Mouse (Mus musculus) midbrain, embryonic 10.5 days (tissue): Measurements from ENCODE around the gene Krtap11-1. TPM values are rescaled to one million over a fixed set of nuclear protein-coding genes. Genes with fewer than 3 reads are reported as not detected.

ENCODE experiments used
- DNase-seq: peaks from one replicate; pipeline ENCODE4 v3.0.0-alpha.2; 2017; ENCODE audit warnings: low spot score
- H3K27ac ChIP-seq: fragments of 300-500 bp; sonication (generic); replicated peaks from 2 replicates; pipeline ENCODE4 v1.5.1; 2016; ENCODE audit warnings: mild to moderate bottlenecking
- H3K27me3 ChIP-seq: fragments of 300-500 bp; sonication (generic); 2 replicates; pipeline ENCODE4 v1.6.1; 2016; ENCODE audit warnings: low read depth, mild to moderate bottlenecking; ENCODE audit not compliant: poor library complexity, severe bottlenecking
- H3K36me3 ChIP-seq: fragments of 300-500 bp; sonication (generic); 2 replicates; pipeline ENCODE4 v1.6.1; 2016; ENCODE audit warnings: mild to moderate bottlenecking, moderate library complexity
- H3K4me1 ChIP-seq: fragments of 300-500 bp; sonication (generic); 2 replicates; pipeline ENCODE4 v1.6.1; 2016
- H3K4me3 ChIP-seq: fragments of 300-500 bp; sonication (generic); 2 replicates; pipeline ENCODE4 v1.5.1; 2016; ENCODE audit warnings: mild to moderate bottlenecking, moderate library complexity
- H3K9me3 ChIP-seq: fragments of 300-500 bp; sonication (generic); replicated peaks from 2 replicates; pipeline ENCODE4 v1.6.1; 2016; ENCODE audit warnings: mild to moderate bottlenecking
- WGBS: fragments of 180-500 bp; shearing (Covaris S2); methylation state at CpG from one replicate; pipeline ENCODE4 v1.1.7; 2016; 5-methylcytosine and 5-hydroxymethylcytosine counted together
- polyA plus RNA-seq: library from polyadenylated mRNA; unstranded; fragments of >200 nt; fragmentation: Nextera tagmentation; extraction: Ambion mirVana; gene quantifications from 2 replicates; pipeline ENCODE4 v1.2.1, GENCODE M21; 2016

Gene Krtap11-1
- polyA plus RNA-seq = not detected in 2 replicates

DNA sequence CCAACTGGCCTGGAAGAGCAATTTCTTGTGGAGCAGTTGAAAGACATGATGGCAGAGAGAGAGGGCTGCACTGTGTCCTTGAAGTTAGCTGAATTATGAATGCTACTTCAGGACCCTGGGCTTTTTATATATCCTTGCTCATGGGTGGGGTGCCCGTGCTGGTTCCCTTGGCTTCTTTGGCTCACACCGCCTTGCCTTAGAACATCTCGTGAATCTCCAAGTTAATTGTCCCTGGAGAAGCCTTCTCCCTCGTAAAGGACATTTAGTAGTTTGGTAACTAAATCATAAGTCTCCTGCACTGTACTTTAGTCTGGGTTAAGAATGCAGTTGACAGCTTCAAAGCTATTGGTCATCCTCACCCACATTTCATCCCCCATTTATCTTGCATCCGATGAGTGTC is at the start of gene Krtap11-1:
TSS of gene Krtap11-1 (minus strand) at position 101 of the 400 bp plus-strand sequence.
- 90% methylated on average over 5 of the region's 5 CpGs for whole genome bisulfite sequencing
- Histone ChIP-seq H3K4me1 (no peaks in the 10 kb centered on the region), H3K27ac (no peak within 1 kb of the TSS), H3K27me3 (no peaks in the 10 kb centered on the region), H3K4me3 (no peak within 1 kb of the TSS), H3K36me3 (no peaks in the 10 kb centered on the region), H3K9me3 (no peaks in the 10 kb centered on the region)
- DNase-seq = no peak

DNA sequence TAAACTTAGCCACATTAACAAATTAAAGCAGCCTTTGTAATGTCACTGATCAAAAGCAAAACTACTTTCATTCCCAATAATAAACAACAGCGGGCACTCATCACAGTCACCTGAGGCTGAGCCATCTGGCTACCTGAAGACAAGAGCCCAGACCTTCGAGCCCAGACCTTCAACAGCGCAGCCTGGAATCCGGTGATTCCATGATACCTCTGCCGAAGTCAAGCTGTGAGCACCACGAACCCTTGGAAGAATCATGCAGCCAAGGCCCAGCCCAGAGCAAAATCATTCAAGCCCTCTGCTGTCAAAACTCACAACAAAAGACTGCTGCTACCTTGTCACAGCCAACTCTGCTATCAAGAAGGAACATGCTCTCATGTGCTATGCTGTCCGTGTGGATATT is 47.2 kb upstream of the Krtap11-1 start:
- H3K4me1 ChIP-seq = no peaks in the 10 kb centered on the region
- WGBS = 92% methylated on average over 7 of the region's 7 CpGs
- no peak overlapping the region for H3K27ac ChIP-seq
- H3K9me3 ChIP-seq = no peaks in the 10 kb centered on the region
- H3K4me3 ChIP-seq = no peak overlapping the region
- no peaks in the 10 kb centered on the region for H3K27me3 ChIP-seq
- DNase-seq = no peak
- H3K36me3 ChIP-seq = no peaks in the 10 kb centered on the region

DNA sequence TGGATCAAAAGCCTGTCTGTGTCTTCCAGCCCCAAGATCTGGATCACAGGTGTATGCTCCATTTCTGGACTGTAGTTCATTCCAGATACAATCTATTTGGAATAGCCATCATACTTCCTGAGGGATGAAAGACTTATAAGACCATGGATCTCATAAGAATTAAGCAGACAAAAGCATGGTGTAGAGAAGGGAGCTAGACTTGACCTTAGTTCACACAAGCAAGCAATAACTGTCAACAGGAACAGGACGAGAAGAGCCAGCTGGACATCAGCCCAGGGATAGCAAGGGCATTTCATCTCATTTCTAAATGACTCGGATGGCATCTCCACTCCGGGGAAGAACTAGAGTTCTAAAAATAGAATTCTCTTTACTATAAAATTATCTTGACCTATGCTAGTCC is 46.3 kb upstream of the Krtap11-1 start:
- Histone ChIP-seq H3K4me3 (no peak overlapping the region), H3K36me3 (no peaks in the 10 kb centered on the region), H3K27me3 (no peaks in the 10 kb centered on the region), H3K4me1 (no peaks in the 10 kb centered on the region), H3K27ac (no peak overlapping the region), H3K9me3 (no peaks in the 10 kb centered on the region)
- 88% methylated on average over 3 of the region's 3 CpGs for WGBS
- DNase-seq = no peak

DNA sequence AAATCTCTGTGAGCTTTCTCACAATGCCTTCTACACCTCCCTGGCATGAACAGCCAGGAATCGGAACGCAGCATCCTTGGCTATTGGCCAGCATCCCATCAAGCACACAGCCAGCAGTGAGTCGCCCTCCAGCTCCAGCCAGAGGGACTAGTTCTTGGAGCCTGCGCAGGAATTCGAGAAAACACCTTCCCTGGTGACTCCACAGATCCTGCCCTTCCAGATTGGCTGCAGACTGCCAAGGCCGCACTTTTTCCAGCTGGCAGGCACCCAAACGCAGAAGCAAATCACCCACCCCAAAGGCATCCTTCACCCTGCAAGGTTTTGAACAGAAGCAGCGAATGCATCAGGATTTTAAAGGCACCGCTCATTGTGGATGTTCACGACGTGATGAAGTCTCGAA is 42.7 kb upstream of the Krtap11-1 start:
- Histone ChIP-seq H3K27ac (no peak overlapping the region), H3K27me3 (no peaks in the 10 kb centered on the region), H3K9me3 (no peaks in the 10 kb centered on the region), H3K4me3 (no peak overlapping the region), H3K36me3 (no peaks in the 10 kb centered on the region), H3K4me1 (no peaks in the 10 kb centered on the region)
- no peak for DNase-seq
- WGBS = 93% methylated on average over 12 of the region's 12 CpGs

DNA sequence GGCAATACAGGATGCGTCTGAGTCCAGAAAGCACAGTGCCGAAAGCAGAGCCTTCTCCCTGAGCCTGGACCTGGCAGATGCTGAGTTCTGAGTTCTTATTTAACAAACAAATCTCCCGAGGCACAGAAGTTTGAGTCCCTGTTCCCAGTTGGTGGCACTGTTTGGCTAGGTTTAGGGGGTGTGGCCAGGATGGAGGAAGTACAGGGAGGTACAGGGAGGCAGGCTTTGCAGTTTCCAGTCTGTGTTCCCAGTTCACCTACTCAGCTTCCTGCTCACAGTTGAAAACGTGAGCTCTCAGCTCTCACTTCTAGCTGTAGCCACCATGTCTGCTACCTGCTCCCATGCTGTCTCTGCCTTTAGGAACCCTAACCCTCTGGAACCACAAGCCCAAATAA is 37.8 kb upstream of the Krtap11-1 start:
- H3K4me3 ChIP-seq = no peak overlapping the region
- H3K4me1 ChIP-seq = no peaks in the 10 kb centered on the region
- no peaks in the 10 kb centered on the region for H3K27me3 ChIP-seq
- 85% methylated on average over 4 of the region's 4 CpGs for WGBS
- no peak for DNase-seq
- H3K36me3 ChIP-seq = no peaks in the 10 kb centered on the region
- no peaks in the 10 kb centered on the region for H3K9me3 ChIP-seq
- H3K27ac ChIP-seq = no peak overlapping the region

DNA sequence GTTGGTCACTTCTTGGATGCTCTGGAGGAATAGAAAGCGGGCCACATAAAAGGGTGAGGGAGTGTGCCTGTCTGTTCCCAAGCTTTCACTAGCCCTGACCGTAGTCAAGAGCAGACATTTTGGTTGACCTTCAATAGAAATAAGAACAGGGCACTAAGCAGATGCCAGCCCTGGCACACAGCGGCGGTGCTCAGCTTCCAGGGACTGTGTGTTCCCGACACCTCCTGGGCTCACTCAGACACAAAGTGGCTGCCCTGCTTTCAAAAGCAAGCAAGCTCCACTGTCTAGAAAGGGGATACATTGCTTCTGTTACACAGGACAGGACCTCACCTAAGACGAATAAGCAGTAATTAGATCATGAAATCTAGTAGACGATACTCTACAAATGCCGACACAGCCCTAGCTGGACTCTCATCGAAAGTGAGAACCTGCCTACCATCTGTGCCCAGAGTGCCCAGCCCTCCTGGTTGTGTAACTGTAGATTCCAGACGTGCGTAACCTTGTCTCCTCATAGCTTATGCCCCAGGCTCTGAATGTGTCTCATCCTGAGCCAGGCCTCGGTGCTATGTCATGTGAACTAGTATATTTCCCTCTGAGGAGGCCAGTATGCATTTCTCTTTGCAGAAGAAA is 37.3 kb upstream of the Krtap11-1 start:
- no peak for DNase-seq

DNA sequence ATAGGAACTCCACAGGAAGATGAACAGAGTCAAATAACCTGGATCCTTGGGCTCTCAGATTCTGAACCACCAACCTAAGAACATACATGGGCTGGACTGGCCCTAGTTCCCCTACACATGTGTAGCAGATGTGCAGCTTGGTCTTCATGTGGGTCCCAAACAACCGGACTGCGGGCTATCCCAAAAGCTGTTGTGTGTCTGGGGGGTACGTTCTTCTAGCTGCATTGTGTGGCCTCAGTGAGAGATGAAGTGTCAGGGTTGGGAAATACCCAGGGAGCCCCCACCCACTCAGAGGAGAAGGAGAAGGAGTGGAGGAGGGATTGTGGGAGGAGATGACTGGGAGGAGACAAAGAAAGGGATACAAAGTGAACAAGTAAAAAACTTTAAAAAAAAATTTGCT is 36.0 kb upstream of the Krtap11-1 start:
- no peaks in the 10 kb centered on the region for H3K4me1 ChIP-seq
- DNase-seq = no peak
- no peak overlapping the region for H3K27ac ChIP-seq
- WGBS = 89% methylated on average over 3 of the region's 3 CpGs
- no peaks in the 10 kb centered on the region for H3K9me3 ChIP-seq
- no peaks in the 10 kb centered on the region for H3K36me3 ChIP-seq
- no peak overlapping the region for H3K4me3 ChIP-seq
- no peaks in the 10 kb centered on the region for H3K27me3 ChIP-seq

More for the DNA sequence above, 37.3 kb upstream of the Krtap11-1 start:
- H3K27me3 ChIP-seq = no peaks in the 10 kb centered on the region
- no peak overlapping the region for H3K27ac ChIP-seq
- H3K4me3 ChIP-seq = no peak overlapping the region
- WGBS = 92% methylated on average over 12 of the region's 12 CpGs
- H3K4me1 ChIP-seq = no peaks in the 10 kb centered on the region
- no peaks in the 10 kb centered on the region for H3K36me3 ChIP-seq
- H3K9me3 ChIP-seq = no peaks in the 10 kb centered on the region

DNA sequence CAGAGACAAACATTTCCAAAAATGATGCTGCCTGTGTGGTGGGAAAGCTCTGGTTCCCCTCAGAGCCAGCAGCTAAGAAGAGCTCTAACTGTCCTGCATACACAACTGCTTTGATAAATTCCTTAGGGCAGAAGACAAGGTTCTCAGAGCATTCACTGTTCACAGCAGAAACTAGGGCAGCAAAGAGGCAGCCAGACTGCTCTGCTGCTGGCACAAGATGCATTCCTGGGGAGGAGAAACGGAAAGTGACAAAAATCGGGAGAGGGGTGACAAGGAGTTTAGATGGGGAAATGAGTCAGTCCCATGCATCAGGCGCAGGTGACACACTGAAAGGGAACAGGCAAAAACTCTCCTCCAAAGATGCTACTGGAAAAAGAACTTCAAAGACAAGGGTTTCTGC is 16.2 kb upstream of the Krtap11-1 start:
- Histone ChIP-seq H3K27me3 (no peaks in the 10 kb centered on the region), H3K4me3 (no peak overlapping the region), H3K36me3 (no peaks in the 10 kb centered on the region), H3K9me3 (no peaks in the 10 kb centered on the region; the same call in 1 of the 2 replicates), H3K4me1 (peaks cover 10% of the 10 kb centered on the region), H3K27ac (no peak overlapping the region)
- WGBS = 76% methylated on average over 3 of the region's 3 CpGs
- no peak for DNase-seq

DNA sequence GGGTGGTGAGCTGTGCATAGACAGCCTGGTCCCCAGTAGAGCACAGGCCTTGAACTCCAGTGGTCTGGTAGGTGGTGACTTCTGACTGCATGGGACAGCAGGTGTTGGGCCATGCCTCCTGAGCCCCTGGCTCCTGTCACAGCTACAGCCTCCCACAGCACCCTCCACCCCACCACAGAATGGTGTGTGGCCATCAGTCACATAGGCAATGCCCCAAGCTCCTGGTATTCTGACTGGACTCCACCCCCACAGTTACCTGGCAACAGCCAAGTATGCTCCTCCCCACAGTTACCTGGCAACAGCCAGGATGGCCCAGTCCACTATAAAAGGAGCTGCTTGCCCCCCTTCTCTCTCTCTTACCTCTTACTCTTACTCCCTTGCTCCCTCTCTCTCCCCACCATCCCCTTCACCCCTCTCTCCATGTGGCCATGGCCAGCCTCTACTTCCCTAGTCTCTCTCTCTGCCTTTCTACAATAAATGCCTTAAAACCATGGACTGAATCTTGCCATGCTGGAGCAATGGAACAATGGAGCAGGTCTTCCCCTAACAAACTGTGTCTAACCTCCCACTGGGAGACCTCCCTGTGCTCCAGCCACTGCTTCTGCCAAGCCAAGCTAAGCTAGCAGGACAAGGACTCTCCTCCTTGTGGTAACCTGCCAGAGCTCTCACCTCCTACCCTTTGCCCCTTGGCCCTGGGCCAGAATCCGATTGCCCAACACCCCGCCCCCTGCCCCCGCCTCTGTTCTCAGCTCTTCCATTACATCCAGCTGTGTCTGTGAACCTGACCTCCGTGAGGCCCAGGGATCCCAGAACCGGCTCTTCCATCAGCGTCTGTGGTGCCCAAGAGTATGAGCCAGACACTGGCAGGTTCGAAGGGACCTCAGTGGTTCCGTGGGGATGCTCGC is 14.9 kb upstream of the Krtap11-1 start:
- WGBS = 74% methylated on average over 9 of the region's 9 CpGs
- peak overlapping the region; percentile 52; the same call in 1 of the 2 replicates for H3K27ac ChIP-seq
- H3K9me3 ChIP-seq = no peaks in the 10 kb centered on the region
- no peaks in the 10 kb centered on the region for H3K27me3 ChIP-seq
- no peaks in the 10 kb centered on the region for H3K36me3 ChIP-seq
- H3K4me1 ChIP-seq = peaks cover 10% of the 10 kb centered on the region
- H3K4me3 ChIP-seq = no peak overlapping the region
- peak; percentile 16 for DNase-seq

DNA sequence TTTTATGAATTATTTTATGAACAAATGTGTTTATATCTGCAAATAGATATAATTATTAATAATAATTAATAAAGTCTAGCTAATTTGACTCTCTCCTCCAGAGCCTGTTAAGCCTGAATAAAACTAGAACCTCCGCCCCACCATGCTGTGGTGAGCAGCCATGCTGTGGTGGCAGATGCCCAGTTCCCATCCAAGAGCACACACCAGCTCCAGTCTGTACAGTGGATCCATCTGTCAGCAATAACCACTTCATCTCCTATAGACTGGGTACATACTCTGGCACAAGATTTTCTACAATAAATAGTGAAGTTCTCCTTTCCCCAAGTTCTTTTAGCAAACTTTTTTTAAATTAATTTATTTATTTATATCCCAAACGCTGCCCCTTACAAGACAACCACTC is 10.7 kb upstream of the Krtap11-1 start:
- H3K27ac ChIP-seq = no peak overlapping the region
- no peak for DNase-seq
- H3K27me3 ChIP-seq = no peaks in the 10 kb centered on the region
- 87% methylated on average over 2 of the region's 2 CpGs for WGBS
- H3K4me3 ChIP-seq = no peak overlapping the region
- H3K4me1 ChIP-seq = peaks cover 10% of the 10 kb centered on the region
- no peaks in the 10 kb centered on the region for H3K9me3 ChIP-seq
- no peaks in the 10 kb centered on the region for H3K36me3 ChIP-seq

DNA sequence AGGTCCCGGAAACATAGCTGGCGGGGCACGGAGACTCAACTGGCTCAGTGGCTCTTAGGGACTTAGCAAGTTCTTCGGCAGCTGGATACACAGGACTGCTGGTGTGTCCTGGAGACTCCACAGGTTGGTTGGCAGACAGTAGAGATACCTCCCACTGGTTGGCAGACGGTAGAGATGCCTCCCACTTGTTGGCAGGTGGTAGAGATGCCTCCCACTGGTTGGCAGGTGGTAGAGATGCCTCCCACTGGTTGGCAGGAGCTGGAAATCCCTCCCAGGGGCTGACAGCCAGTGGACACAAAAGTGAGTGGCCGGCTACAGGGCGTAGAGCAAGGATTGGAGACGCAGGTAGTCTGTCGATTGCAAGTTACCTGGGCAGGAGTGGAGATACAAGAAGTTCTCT is 467 bp downstream of the Krtap11-1 start:
- H3K4me1 ChIP-seq = no peaks in the 10 kb centered on the region
- H3K9me3 ChIP-seq = no peaks in the 10 kb centered on the region
- H3K27me3 ChIP-seq = no peaks in the 10 kb centered on the region
- no peaks in the 10 kb centered on the region for H3K36me3 ChIP-seq
- no peak overlapping the region for H3K4me3 ChIP-seq
- no peak for DNase-seq
- H3K27ac ChIP-seq = no peak overlapping the region
- WGBS = 92% methylated on average over 9 of the region's 9 CpGs

DNA sequence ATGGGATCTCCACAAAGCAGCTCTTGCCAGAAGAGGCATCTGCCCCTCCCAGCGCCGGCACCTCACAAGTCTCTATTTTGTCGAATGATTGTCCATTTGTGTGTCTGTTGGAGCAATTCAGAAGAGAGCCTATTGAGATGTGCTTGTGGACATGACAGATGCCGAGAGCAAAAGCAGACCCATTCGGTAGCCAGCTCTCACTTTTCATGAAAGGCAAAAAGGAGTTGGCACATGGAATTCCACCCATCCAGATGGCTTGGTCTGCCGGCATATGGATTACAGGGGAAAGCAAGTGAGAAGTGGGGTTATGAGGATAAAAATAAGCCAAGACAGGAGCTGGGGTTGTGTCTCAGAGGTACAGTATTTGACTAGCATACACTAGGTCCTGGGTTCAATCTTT is 1.8 kb downstream of the Krtap11-1 start:
- H3K4me1 ChIP-seq = no peaks in the 10 kb centered on the region
- H3K36me3 ChIP-seq = no peaks in the 10 kb centered on the region
- no peaks in the 10 kb centered on the region for H3K9me3 ChIP-seq
- no peak overlapping the region for H3K27ac ChIP-seq
- H3K27me3 ChIP-seq = no peaks in the 10 kb centered on the region
- DNase-seq = no peak
- H3K4me3 ChIP-seq = no peak overlapping the region
- WGBS = 88% methylated on average over 6 of the region's 6 CpGs

DNA sequence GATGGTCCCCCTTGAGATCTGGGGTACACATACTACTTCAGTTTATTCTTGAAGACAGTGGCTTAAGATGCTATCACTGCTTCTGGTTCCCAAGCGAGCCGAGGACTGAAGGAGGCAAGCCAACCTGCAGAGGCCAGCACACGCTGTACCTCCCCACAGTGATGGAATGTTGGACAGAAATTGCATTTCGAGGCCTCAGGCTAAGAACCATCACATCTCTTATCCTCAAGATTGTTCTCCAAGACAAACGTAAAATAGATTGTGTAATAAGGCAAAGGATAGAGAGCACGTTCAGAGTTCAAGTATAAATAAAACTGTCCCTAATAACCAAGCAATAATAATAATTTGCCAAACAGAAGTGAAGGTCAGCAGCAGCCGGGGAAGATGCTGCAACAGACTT is 2.8 kb downstream of the Krtap11-1 start:
- DNase-seq = no peak
- 93% methylated on average over 7 of the region's 7 CpGs for WGBS
- no peaks in the 10 kb centered on the region for H3K27me3 ChIP-seq
- H3K9me3 ChIP-seq = no peaks in the 10 kb centered on the region
- H3K4me1 ChIP-seq = no peaks in the 10 kb centered on the region
- no peak overlapping the region for H3K4me3 ChIP-seq
- no peak overlapping the region for H3K27ac ChIP-seq
- H3K36me3 ChIP-seq = no peaks in the 10 kb centered on the region
